25 mouse cellular contexts compared by ENCODE assay signal in genomic region chr14:121294484-121294883, GRCm38 (mm10).
"Had no signal": no experiment of that assay in that cellular context is flagged by ENCODE, and none has a peak within 500 bp of the region (broad histone marks: within the 10 kb centered on the region; RNA-seq: fewer than 3 reads in every experiment).

No protein-coding gene starts in this region.

- DNase-seq: forebrain, postnatal 0 days; gastrocnemius, postnatal 14 days; gastrocnemius, postnatal 36 days; heart, adult 11 months; heart, adult 2 months; heart, postnatal 10 days; heart, postnatal 36 days; kidney, adult 11 months; kidney, adult 2 months; kidney, adult 9 months; kidney, postnatal 14 days; kidney, postnatal 36 days; layer of hippocampus, adult 9-11 months; layer of hippocampus, postnatal 36 days; left cerebral cortex, postnatal 4 days had no signal

- H3K4me2 ChIP-seq: heart, embryonic 12.5 days; heart, embryonic 15.5 days; hindbrain, embryonic 13.5 days; hindbrain, embryonic 15.5 days; kidney, embryonic 15.5 days; limb, embryonic 13.5 days; limb, embryonic 15.5 days had no signal

- H3K4me1 ChIP-seq: hindbrain, embryonic 13.5 days; hindbrain, embryonic 15.5 days; limb, embryonic 13.5 days; limb, embryonic 15.5 days had no signal

- H3K4me3 ChIP-seq: heart, adult 2 months; heart, embryonic 12.5 days; heart, embryonic 15.5 days; hindbrain, embryonic 13.5 days; hindbrain, embryonic 15.5 days; kidney, embryonic 15.5 days; limb, embryonic 13.5 days; limb, embryonic 15.5 days had no signal

- H3K9ac ChIP-seq: forebrain, postnatal 0 days; heart, embryonic 12.5 days; heart, embryonic 15.5 days; hindbrain, embryonic 13.5 days; hindbrain, embryonic 15.5 days; kidney, embryonic 15.5 days; limb, embryonic 13.5 days; limb, embryonic 15.5 days had no signal

- H3K27me3 ChIP-seq: heart, embryonic 12.5 days; heart, embryonic 15.5 days; hindbrain, embryonic 13.5 days; hindbrain, embryonic 15.5 days; kidney, embryonic 15.5 days; limb, embryonic 13.5 days; limb, embryonic 15.5 days had no signal

- ATAC-seq: forebrain, postnatal 0 days; hindbrain, postnatal 0 days; intestine, embryonic 16.5 days had no signal

- H3K9me3 ChIP-seq: heart, embryonic 12.5 days; heart, embryonic 15.5 days; hindbrain, embryonic 13.5 days; hindbrain, embryonic 15.5 days; kidney, embryonic 15.5 days; limb, embryonic 13.5 days; limb, embryonic 15.5 days had no signal

- H3K27ac ChIP-seq: heart, adult 2 months; heart, embryonic 15.5 days; hindbrain, embryonic 13.5 days; hindbrain, embryonic 15.5 days; hindbrain, postnatal 0 days; kidney, embryonic 15.5 days; kidney, postnatal 0 days; limb, embryonic 13.5 days; limb, embryonic 15.5 days had no signal
